Mouse (Mus musculus) embryo, embryonic 11.5 days (tissue): ENCODE data around the gene Med12.

Experiments used
- DNase-seq: peaks from one replicate; pipeline ENCODE4 v3.0.0-alpha.2; 2012; ENCODE audit warnings: low read depth, low spot score

Gene Med12

GRCm38 (mm10) chrX:101273875-101274738 lies at the start of gene Med12:
Gene Med12, plus strand, starts transcription at chrX:101274030.
- DNase-seq, result peak; percentile 73

GRCm38 (mm10) chrX:101245011-101245410 lies 28.8 kb upstream of the Med12 start:
- no peak for DNase-seq

GRCm38 (mm10) chrX:101253952-101254729 lies 19.7 kb upstream of the Med12 start, which contains the start of gene Foxo4:
Gene Foxo4, plus strand, starts transcription at chrX:101254528.
- peak; percentile 84 for DNase-seq

GRCm38 (mm10) chrX:101254740-101255139 lies 19.1 kb upstream of the Med12 start:
- DNase-seq, result no peak

- no peak for DNase-seq
Measured at GRCm38 (mm10) chrX:101256603-101257002, 17.2 kb upstream of the Med12 start.

GRCm38 (mm10) chrX:101260441-101261325 lies 13.1 kb upstream of the Med12 start:
- peak; percentile 44 for DNase-seq

GRCm38 (mm10) chrX:101263892-101264291 lies 9.9 kb upstream of the Med12 start, which contains the start of gene Gm614:
Gene Gm614, minus strand, starts transcription at chrX:101263992.
- no peak for DNase-seq

- DNase-seq, result no peak
Measured at GRCm38 (mm10) chrX:101266631-101267030, 7.2 kb upstream of the Med12 start.

DNA sequence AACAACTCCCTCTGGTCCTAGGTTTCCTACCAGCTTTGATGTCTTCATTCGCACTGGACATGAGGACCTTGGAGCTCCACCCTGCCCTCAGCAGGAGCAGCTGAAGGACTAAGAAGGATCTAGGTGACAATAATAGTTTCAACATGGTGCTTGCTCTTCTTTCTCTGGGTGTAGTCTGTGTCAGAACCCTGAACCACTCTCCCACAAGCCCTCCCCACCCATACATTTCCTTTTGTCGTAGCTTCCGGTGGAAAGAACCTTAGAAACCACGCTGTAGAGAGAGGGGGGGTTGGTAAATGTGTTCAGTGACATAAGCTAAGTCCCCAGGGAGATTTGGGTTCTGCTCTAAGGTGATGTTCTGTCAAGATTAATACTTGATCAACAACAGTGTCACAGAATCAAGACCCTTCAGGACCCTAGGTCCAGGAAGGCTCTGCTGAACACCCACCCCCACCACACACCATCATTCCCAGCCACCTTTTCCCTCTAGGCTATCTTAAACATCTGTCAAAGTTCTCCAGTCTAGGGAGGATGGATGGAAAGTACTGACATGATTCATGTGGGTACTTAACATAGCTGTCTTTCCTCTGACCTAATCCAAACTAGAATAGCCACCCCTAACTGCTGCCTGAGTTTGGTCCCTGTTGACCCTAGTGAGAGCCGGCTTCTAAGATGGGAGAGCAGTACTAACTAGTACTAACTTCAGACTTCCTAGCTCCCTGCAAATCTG lies 5.6 kb upstream of the Med12 start, which contains the start of gene Il2rg:
Il2rg (minus strand) TSS at position 231 of the 730 bp plus-strand sequence.
- DNase-seq, result no peak

DNA sequence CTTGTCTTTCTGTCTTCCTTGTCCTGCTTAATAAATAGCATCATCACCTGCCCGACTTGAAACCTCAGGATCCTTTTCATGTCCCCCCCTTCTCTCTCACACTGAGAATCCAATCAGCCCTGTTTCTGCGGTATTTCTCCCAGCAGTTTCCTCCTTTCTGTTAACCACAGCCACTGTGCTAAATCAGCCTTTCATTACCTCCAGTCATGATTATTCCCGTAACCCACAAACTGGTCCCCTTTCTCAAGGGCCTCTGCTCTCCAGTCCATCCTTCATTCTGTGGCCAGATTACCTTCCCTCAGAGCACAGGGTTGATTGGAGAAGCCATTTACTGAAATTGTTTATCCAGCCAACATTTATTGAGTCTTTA lies 5.1 kb upstream of the Med12 start, which contains the start of gene Gm20489:
Gm20489 (minus strand) TSS at position 269 of the 370 bp plus-strand sequence.
- no peak for DNase-seq

- no peak for DNase-seq
Measured at GRCm38 (mm10) chrX:101273410-101273809, 420 bp upstream of the Med12 start.

DNA sequence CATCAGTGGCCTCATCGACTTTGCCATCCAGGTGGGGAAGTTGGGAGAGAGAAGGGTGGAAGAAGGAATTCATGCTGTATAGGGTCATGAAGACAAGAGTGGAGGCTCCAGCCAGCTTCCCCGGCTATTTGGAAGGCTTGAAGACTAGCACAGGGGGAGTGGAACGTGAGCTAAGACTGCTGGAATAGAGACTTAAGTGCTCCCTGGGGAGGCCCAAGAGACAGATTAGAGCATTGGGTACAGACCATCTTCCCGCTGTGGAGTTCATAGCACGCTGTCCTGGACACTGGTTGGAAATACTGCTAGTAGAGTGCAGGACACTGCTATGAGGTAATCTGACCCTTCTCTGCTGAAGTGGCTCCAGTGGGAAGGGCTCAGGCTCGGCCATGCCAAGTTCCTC lies 9.0 kb downstream of the Med12 start:
- no peak for DNase-seq

GRCm38 (mm10) chrX:101285534-101285933 lies 11.7 kb downstream of the Med12 start:
- DNase-seq, result no peak

DNA sequence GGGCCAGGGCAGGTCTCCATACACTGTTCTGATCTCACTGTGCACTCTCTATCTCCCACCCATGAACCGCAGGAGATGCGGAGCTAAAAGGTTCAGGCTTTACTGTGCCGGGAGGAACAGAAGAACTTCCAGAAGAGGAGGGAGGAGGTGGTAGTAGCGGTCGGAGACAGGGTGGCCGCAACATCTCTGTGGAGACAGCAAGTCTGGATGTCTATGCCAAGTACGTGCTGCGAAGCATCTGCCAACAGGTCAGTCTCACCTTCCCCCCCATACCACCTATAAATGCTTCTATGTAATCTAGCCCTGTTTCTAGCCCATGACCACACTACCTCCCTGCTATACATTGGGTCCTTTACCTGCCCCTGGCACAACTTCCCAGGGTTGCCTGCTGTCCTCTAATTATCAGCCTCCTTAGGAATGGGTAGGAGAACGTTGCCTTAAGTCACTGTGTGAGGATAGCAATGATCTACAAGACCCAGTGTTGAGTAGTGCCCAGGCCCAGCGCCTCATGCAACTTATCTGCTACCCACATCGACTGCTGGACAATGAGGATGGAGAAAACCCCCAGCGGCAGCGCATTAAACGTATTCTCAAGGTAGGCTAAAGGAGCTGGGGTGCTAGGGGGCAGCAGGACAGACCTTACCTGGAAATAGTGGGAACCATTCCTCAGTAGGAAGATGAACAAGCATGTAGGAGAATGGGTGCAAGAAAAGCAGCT lies 12.3 kb downstream of the Med12 start:
- DNase-seq, result no peak

DNA sequence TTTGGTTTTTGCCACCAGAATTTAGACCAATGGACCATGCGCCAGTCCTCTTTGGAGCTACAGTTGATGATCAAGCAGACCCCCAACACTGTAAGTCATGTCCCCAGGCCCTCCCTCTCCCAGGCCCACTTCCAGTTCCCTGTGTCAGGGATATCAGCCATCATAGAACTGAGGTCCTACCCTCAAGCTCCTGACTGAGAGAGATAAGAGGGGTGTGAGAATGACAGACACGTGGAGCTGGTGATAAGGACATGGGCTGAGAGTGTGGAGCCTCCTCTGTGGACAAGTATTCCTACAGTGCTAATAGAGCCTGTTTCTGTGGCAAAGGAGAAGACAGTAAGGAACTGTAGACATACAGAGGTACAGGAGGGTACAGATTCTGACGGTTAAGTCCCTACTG lies 13.7 kb downstream of the Med12 start:
- no peak for DNase-seq

DNA sequence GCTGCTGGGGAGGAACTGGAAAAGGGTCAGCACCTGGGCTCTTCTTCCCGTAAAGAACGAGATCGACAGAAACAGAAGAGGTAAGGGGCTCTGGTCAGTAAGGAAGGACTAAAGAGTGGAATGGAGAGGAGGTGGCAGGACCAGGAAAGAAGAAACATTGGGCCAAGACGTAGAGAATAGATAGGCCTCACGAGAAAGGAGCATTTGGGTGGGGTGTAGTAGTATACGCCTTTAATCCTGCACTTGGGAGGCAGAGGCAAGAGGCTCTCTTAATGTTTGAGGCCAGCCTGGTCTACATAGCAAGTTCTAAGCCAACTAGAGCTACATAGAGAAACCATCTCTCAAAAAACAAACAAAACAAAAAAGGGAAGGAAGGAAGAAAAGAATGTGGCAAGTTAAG lies 14.6 kb downstream of the Med12 start:
- DNase-seq, result no peak

DNA sequence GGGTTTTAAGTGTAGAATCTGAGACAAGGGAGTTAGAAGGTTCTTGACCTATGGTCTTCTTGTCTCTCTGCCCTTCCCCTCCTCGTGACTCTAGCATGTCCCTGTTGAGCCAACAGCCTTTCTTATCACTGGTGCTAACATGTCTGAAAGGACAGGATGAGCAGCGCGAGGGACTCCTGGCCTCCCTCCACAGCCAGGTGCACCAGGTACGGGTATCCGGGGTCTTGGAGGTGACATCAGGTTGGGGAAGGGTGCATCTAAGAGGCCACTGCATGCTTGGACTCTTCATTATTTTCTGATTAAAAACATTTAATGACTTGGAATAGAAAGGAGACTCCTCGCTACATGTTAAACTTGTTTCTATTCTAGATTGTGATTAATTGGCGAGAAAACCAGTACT lies 15.2 kb downstream of the Med12 start:
- no peak for DNase-seq

- DNase-seq, result no peak
Measured at GRCm38 (mm10) chrX:101290111-101290510, 16.3 kb downstream of the Med12 start.

- no peak for DNase-seq
Measured at GRCm38 (mm10) chrX:101299055-101299454, 25.2 kb downstream of the Med12 start, which contains the start of gene Nlgn3. Gene Nlgn3, plus strand, starts transcription at chrX:101299168.
